Mouse (Mus musculus): ENCODE data around the gene Morc1.

- TF ChIP-seq POLR2A (IDR thresholded peaks at IDR 0.05; ENCODE audit: insufficient read length, low read depth) (no peak), TCF12 (IDR thresholded peaks at IDR 0.05; ENCODE audit: insufficient read depth, poor library complexity, severe bottlenecking) (no peak), MYOG (IDR thresholded peaks at IDR 0.05; ENCODE audit: control insufficient read depth in 1 of 3, insufficient read depth in 1 of 3, insufficient read length in 2 of 3, low read depth in 2 of 3) (no peak), USF1 (IDR thresholded peaks at IDR 0.05; ENCODE audit: low read depth) (no peak), POLR2AphosphoS2 (IDR thresholded peaks at IDR 0.05; ENCODE audit: insufficient read length, low read depth) (no peak)
These were observed 44.1 kb downstream of the Morc1 start for GRCm38 (mm10) chr16:48474896-48475802.
